Mouse (Mus musculus) heart, adult 11 months (tissue): ENCODE measurements at regions not wholly inside any gene's neighbourhood (a gene's known extent, or its start where the extent isn't known, plus 50 kb on each side); places are given as distances from the start of the nearest gene placed in this dataset.

ENCODE experiments used
- DNase-seq: peaks from one replicate; pipeline ENCODE4 v3.0.0; 2022

DNA sequence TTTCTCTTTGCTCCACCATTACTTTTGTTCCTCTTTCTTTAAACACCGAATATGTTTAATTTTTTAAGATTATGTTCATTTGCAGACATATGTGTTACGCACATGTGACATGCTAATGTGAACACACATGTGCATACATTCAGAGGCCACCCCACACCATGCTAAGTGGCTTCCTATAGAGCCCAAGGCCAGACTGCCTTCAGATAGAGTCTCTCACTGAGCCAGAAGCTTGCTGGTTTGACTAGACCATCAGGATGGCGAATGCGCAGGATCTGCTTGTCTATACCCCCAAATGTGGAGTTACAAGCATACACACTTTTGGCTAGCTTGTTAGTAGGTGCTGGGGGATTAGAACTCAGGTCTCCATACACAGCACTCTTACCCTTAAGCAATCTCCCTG lies 121.3 kb upstream of the Cxxc4 start:
- DNase-seq = no peak

GRCm38 (mm10) chr3:134118898-134119297 lies 117.4 kb upstream of the Cxxc4 start:
- DNase-seq = no peak

GRCm38 (mm10) chr3:134124982-134125381 lies 111.3 kb upstream of the Cxxc4 start:
- no peak for DNase-seq

GRCm38 (mm10) chr3:134130412-134130811 lies 105.9 kb upstream of the Cxxc4 start:
- DNase-seq = no peak

DNA sequence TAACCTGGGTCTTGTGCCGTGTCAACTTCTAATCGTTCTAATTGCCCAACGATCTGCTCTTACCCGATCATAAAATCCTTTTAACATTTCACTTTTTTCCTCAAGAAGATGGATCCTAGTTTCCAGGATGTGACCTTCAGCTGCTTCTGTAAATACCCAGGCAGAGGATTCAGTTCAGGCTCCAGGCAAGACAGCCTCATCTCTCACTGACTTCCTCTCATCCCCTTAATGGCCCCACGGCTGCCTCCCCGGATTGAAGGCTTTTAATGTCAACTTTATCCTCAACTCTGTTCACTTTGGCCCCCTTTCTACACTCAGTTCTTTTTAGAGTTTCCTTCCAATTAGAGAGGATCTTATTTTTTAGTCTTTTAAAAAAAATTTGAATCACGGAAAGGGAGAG lies 91.0 kb upstream of the Cxxc4 start:
- DNase-seq = no peak

DNA sequence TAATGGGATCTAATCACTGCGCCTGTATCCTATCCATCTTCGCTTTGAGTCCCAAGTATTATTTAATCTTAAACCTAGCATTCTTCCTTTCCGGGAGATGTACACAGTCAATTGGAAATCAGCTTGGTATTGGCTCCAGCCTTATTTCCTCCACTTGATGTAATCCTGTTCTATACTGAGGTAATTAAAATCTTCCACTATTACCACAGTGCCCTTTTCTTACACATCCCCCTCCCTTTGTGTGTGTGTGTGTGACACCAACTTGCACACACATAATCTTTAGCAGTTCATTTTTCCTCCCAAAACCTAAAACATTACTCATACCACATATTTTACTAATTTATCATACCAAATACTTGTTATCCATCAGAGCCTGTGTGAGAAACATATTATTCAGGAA lies 90.3 kb upstream of the Cxxc4 start:
- DNase-seq = no peak

GRCm38 (mm10) chr3:134146373-134147224 lies 89.7 kb upstream of the Cxxc4 start:
- DNase-seq = peak; percentile 88

- DNase-seq = peak; percentile 81
Measured at GRCm38 (mm10) chr3:134162288-134162687, 74.0 kb upstream of the Cxxc4 start.

- DNase-seq = no peak
Measured at GRCm38 (mm10) chr3:134169922-134170321, 66.4 kb upstream of the Cxxc4 start.

DNA sequence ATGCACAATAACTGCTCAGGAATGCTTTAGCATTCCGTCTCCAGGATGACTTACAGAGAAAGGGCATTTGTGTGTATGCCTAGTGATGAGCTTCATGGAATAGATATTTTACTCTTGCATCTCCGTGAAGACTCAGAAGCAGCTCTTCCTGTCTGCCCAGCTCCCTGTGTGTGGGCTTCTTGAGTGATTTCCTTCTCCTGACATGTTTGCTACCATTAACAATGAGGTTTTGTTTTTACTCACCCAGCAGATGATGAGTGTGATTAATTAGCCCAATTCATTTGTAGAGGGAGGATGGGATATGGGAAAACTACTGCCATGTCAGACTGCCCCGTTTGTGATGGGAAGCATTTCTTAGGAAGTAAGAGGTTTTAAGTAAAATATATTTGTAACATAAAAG lies 63.9 kb upstream of the Cxxc4 start:
- no peak for DNase-seq

DNA sequence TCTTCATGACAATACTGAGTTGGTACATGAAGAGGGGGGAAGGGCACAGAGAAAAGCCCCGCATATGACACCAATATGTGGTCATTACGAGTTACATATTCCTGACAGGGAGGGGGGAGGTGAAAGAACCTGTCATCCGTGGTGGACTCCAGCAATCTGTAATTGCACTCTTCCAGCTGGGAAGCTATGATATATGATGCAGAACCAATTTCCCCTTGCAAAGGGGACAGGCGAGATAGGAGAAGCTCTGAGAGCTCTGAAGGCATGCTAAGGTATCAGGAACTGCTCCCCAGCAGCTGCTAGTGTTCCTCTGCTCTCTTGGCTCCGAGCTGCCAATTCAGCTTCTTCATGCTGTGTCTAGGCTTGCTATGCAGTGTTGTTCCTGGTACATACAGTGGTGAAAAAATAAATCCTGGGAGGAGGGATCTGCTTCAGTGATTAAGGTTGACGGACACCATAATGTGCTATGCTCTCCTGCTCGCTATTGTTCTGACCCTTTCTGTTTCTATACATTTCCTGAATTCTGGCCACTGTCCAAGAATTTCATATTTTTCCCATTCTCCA lies 57.7 kb upstream of the Cxxc4 start:
- no peak for DNase-seq

DNA sequence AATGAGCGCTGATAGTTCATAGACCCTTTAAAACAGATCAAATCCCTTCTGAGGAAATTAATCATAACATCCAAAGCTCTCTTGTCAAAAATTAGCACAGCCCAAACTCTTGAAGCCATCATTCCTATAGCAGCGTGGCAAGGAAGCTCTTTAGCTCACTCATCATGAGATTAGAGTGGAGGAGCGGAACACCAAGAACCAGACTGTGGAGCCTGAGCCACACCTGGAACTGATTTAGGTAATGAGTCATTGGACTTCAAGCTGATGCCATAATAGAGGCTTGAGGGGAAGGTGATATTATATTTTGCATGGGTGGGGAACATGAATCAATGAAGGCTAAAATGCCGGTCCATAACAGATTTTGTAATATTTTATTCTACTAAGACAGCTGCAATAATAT lies 52.2 kb upstream of the Cxxc4 start:
- DNase-seq = no peak
